Mouse (Mus musculus): ENCODE data around the gene Ccdc174. TPM values are rescaled to one million over a fixed set of nuclear protein-coding genes. Genes with fewer than 3 reads are reported as not detected.
"Not testable (repeated sequence)": the region's sequence is repeated elsewhere in the genome, so short reads cannot be mapped to it uniquely, and the experiment has no call there.

Ccdc174 gene
- polyA plus RNA-seq, 1 experiment: 1.3 TPM

- peaks cover 65% of the 10 kb centered on the region for H3K36me3 ChIP-seq (ENCODE audit: control insufficient read depth, insufficient read depth, low read length)
These were observed 11.5 kb downstream of the Ccdc174 start for GRCm38 (mm10) chr6:91889255-91889906.

GRCm38 (mm10) chr6:91890615-91891014, 12.8 kb downstream of the Ccdc174 start:
- H3K4me3 ChIP-seq (ENCODE audit: low read depth, low read length): no peak overlapping the region
- H3K36me3 ChIP-seq (ENCODE audit: control insufficient read depth, insufficient read depth, low read length): peaks cover 70% of the 10 kb centered on the region
- TF ChIP-seq POLR2A (IDR thresholded peaks at IDR 0.05; ENCODE audit: low read depth, low read length): no peak
- H3K4me1 ChIP-seq (ENCODE audit: control insufficient read depth, insufficient read depth, insufficient read length, low read length): no peaks in the 10 kb centered on the region
- 97% methylated on average over 5 of the region's 5 CpGs for WGBS
- H3K27ac ChIP-seq (ENCODE audit: insufficient read depth, low read depth, low read length): no peak overlapping the region
- H3K27me3 ChIP-seq (ENCODE audit: control insufficient read depth, insufficient read depth, low read length): no peaks in the 10 kb centered on the region

More at GRCm38 (mm10) chr6:91889255-91889906, 11.5 kb downstream of the Ccdc174 start:
- no peak overlapping the region for H3K4me3 ChIP-seq (ENCODE audit: low read depth, low read length)
- H3K27me3 ChIP-seq (ENCODE audit: control insufficient read depth, insufficient read depth, low read length): no peaks in the 10 kb centered on the region
- 85% methylated on average over 3 of the region's 3 CpGs for WGBS
- no peak for TF ChIP-seq CTCF (IDR thresholded peaks at IDR 0.05; ENCODE audit: extremely low read depth, insufficient read length, insufficient replicate concordance, low read depth, low read length)
- no peak for TF ChIP-seq POLR2A (IDR thresholded peaks at IDR 0.05; ENCODE audit: low read depth, low read length)
- H3K27ac ChIP-seq (ENCODE audit: insufficient read depth, low read depth, low read length): no peak overlapping the region
- H3K4me1 ChIP-seq (ENCODE audit: control insufficient read depth, insufficient read depth, insufficient read length, low read length): no peaks in the 10 kb centered on the region

GRCm38 (mm10) chr6:91891776-91892175, 13.9 kb downstream of the Ccdc174 start:
- WGBS: 91% methylated on average over 2 of the region's 2 CpGs
- H3K36me3 ChIP-seq (ENCODE audit: control insufficient read depth, insufficient read depth, low read length): peaks cover 66% of the 10 kb centered on the region

GRCm38 (mm10) chr6:91896783-91897182, 18.9 kb downstream of the Ccdc174 start:
- H3K27ac ChIP-seq (ENCODE audit: insufficient read depth, low read depth, low read length): no peak overlapping the region
- no peak overlapping the region for H3K4me3 ChIP-seq (ENCODE audit: low read depth, low read length)
- 90% methylated on average over 3 of the region's 3 CpGs for WGBS
- TF ChIP-seq CTCF (IDR thresholded peaks at IDR 0.05; ENCODE audit: extremely low read depth, insufficient read length, insufficient replicate concordance, low read depth, low read length) (no peak), POLR2A (IDR thresholded peaks at IDR 0.05; ENCODE audit: low read depth, low read length) (no peak)
- H3K36me3 ChIP-seq (ENCODE audit: control insufficient read depth, insufficient read depth, low read length): peaks cover 67% of the 10 kb centered on the region
- H3K27me3 ChIP-seq (ENCODE audit: control insufficient read depth, insufficient read depth, low read length): no peaks in the 10 kb centered on the region
- no peaks in the 10 kb centered on the region for H3K4me1 ChIP-seq (ENCODE audit: control insufficient read depth, insufficient read depth, insufficient read length, low read length)

More at GRCm38 (mm10) chr6:91891776-91892175, 13.9 kb downstream of the Ccdc174 start:
- Histone ChIP-seq H3K4me3 (ENCODE audit: low read depth, low read length) (no peak overlapping the region), H3K27ac (ENCODE audit: insufficient read depth, low read depth, low read length) (no peak overlapping the region), H3K4me1 (ENCODE audit: control insufficient read depth, insufficient read depth, insufficient read length, low read length) (no peaks in the 10 kb centered on the region), H3K27me3 (ENCODE audit: control insufficient read depth, insufficient read depth, low read length) (no peaks in the 10 kb centered on the region)
- no peak for TF ChIP-seq CTCF (IDR thresholded peaks at IDR 0.05; ENCODE audit: extremely low read depth, insufficient read length, insufficient replicate concordance, low read depth, low read length)
- no peak for TF ChIP-seq POLR2A (IDR thresholded peaks at IDR 0.05; ENCODE audit: low read depth, low read length)

GRCm38 (mm10) chr6:91901505-91901904, 23.7 kb downstream of the Ccdc174 start:
- TF ChIP-seq CTCF (IDR thresholded peaks at IDR 0.05; ENCODE audit: extremely low read depth, insufficient read length, insufficient replicate concordance, low read depth, low read length) (peak; percentile 81; the same call in 1 of the 2 replicates), POLR2A (IDR thresholded peaks at IDR 0.05; ENCODE audit: low read depth, low read length) (no peak)
- Histone ChIP-seq H3K36me3 (ENCODE audit: control insufficient read depth, insufficient read depth, low read length) (peaks cover 33% of the 10 kb centered on the region), H3K27me3 (ENCODE audit: control insufficient read depth, insufficient read depth, low read length) (no peaks in the 10 kb centered on the region), H3K27ac (ENCODE audit: insufficient read depth, low read depth, low read length) (no peak overlapping the region), H3K4me1 (ENCODE audit: control insufficient read depth, insufficient read depth, insufficient read length, low read length) (no peaks in the 10 kb centered on the region), H3K4me3 (ENCODE audit: low read depth, low read length) (no peak overlapping the region)
- WGBS: 31% methylated on average over 5 of the region's 5 CpGs

- H3K4me1 ChIP-seq (ENCODE audit: control insufficient read depth, insufficient read depth, insufficient read length, low read length); H3K27me3 ChIP-seq (ENCODE audit: control insufficient read depth, insufficient read depth, low read length); H3K27ac ChIP-seq (ENCODE audit: insufficient read depth, low read depth, low read length); H3K4me3 ChIP-seq (ENCODE audit: low read depth, low read length): not testable (repeated sequence)
- WGBS: 100% methylated on average over 2 of the region's 2 CpGs
- H3K36me3 ChIP-seq (ENCODE audit: control insufficient read depth, insufficient read depth, low read length): peaks cover 26% of the 10 kb centered on the region
These were observed 24.7 kb downstream of the Ccdc174 start, which contains the start of gene 4930590J08Rik for GRCm38 (mm10) chr6:91902509-91902908. 4930590J08Rik (plus strand) TSS chr6:91902809.

GRCm38 (mm10) chr6:91914011-91914410, 36.2 kb downstream of the Ccdc174 start:
- 82% methylated on average over 10 of the region's 10 CpGs for whole genome bisulfite sequencing
- Histone ChIP-seq H3K27ac (ENCODE audit: insufficient read depth, low read depth, low read length) (no peak overlapping the region), H3K4me3 (ENCODE audit: low read depth, low read length) (no peak overlapping the region), H3K36me3 (ENCODE audit: control insufficient read depth, insufficient read depth, low read length) (no peaks in the 10 kb centered on the region), H3K4me1 (ENCODE audit: control insufficient read depth, insufficient read depth, insufficient read length, low read length) (no peaks in the 10 kb centered on the region), H3K27me3 (ENCODE audit: control insufficient read depth, insufficient read depth, low read length) (no peaks in the 10 kb centered on the region)
- TF ChIP-seq CTCF (IDR thresholded peaks at IDR 0.05; ENCODE audit: extremely low read depth, insufficient read length, insufficient replicate concordance, low read depth, low read length) (no peak), POLR2A (IDR thresholded peaks at IDR 0.05; ENCODE audit: low read depth, low read length) (no peak)
